Mouse (Mus musculus): Measurements from ENCODE around the gene Clmp. TPM values are rescaled to one million over a fixed set of nuclear protein-coding genes. Genes with fewer than 3 reads are reported as not detected.

The Clmp gene
- polyA plus RNA-seq, 1 experiment from 2014 or later = 1.7 TPM

Other genes with a start within 250 kb of the Clmp start
- 0.44 and 0.78 TPM in 2 replicates for gene Gramd1b, start 154.6 kb upstream of the Clmp start, polyA plus RNA-seq (2015; fragmentation: Nextera tagmentation; extraction: Ambion mirVana)
- not detected in 2 replicates for gene Gm21915, start 15.3 kb upstream of the Clmp start, polyA plus RNA-seq (2015; fragmentation: Nextera tagmentation; extraction: Ambion mirVana)
- gene Hspa8, start 115.0 kb downstream of the Clmp start, polyA plus RNA-seq (2015; fragmentation: Nextera tagmentation; extraction: Ambion mirVana) = 1,780 and 2,224 TPM in 2 replicates
- gene Bsx, start 188.2 kb downstream of the Clmp start, polyA plus RNA-seq (2015; fragmentation: Nextera tagmentation; extraction: Ambion mirVana) = not detected in 2 replicates

Data from liver, embryonic 13.5 days (tissue).